Mouse (Mus musculus): ENCODE measurements at regions not wholly inside any gene's neighbourhood (a gene's known extent, or its start where the extent isn't known, plus 50 kb on each side); places are given as distances from the start of the nearest gene placed in this dataset.

- TF ChIP-seq POLR2A (IDR thresholded peaks at IDR 0.05; ENCODE audit: borderline replicate concordance, extremely low read depth, insufficient read depth, insufficient read length, poor library complexity, severe bottlenecking) (no peak), CTCF (IDR thresholded peaks at IDR 0.05; ENCODE audit: borderline replicate concordance, extremely low read depth, insufficient read depth, insufficient read length) (no peak)
These were observed 110.9 kb downstream of the Vgll3 start for GRCm38 (mm10) chr16:65925986-65926385.
